Mouse (Mus musculus) skeletal muscle tissue, adult 2 months (tissue): ENCODE measurements around the gene St3gal4.

Experiments used
- DNase-seq: peaks from one replicate; pipeline ENCODE4 v3.0.0-alpha.2; 2012; ENCODE audit warnings: low read depth, low spot score

The St3gal4 gene

DNA sequence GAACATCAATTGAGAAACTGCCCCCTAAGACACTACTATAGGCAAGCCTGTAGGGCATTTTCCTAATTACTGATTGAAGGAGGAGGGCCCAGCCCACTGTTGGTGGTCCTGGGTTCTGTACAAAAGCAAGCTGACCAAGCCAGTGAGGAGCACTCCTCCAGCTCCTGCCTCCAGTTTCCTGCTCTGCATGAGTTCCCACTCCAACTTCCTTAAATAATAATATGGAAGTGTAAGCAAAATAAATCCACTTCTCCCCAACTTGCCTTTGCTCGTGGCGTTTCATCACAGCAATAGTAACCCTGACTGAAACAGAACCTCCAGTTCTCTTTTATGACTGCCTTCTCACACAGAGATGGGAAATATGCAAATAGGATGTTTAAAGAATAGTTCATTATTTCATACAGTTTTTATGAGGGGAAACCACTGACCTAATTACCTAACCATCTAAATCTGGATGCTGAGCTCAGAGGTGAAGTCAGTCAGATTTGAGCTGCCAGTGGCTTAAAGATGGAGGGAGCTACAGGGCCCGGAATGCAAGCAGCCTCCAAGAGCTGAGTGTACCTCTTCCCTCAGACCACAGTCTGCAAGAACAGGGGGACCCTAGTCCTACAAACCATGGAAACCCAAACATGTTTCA is 69.1 kb downstream of the St3gal4 start:
- DNase-seq = no peak

DNA sequence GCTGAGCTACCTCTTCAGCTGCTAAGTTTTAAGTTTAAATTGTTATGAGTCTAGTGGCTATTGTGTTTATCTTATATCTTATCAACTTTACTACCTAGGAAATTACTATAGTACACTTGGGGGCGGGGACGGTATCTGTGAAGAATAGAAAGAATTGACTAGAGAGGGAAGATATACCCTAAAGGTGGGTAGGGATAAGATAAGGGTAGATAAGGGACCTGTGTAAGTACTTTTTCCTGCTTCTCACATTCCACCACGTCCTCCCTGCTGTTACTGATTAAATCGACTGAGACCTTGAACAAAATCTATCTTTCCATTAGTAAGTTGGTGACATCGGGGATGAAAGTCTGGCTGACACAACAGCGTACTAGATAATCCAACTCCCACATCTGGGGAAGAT is 70.6 kb downstream of the St3gal4 start:
- no peak for DNase-seq

DNA sequence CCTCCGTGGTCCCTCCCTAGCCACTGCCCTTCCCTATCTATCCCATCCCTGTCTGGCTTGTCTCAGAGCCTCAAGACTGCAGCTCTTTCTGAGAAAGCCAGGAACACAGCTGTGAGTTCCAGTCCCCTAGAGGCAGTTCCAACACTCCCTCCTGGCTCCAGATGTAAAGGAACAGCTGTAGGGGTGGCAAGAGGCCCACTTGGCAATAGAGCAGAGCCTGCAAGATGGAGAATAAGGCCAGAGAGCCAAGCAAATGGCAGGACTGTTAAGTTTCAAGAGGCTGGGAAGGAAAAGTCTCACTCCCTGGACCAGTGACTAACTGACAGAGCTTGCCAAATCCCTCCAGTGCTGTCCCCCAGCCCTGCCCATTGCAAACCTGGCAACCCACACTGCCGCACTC is 73.3 kb downstream of the St3gal4 start:
- peak; percentile 92 for DNase-seq

GRCm38 (mm10) chr9:35045031-35045531 is 74.0 kb downstream of the St3gal4 start:
- peak; percentile 28 for DNase-seq

DNA sequence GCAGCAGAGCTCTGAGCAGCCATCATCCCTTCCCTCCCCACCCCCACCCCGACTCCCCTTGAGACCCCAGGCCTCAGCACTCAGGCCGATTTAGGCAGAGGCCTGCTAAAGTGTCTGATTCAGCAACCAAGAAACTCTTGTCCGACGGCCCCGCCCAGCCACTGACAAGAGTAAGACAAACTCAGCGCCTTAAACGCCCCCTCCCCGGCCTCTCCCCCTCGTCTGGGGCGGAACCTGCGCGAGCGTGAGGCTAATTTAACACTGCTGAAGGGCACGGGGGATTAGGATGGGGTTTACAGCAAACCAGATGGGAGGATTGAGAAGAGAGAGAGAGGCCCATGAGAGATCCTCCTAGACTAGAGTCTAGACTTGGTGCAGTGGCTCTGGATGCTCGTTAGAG is 74.6 kb downstream of the St3gal4 start:
- DNase-seq = no peak

GRCm38 (mm10) chr9:35043619-35044018 is 75.4 kb downstream of the St3gal4 start:
- no peak for DNase-seq

- peak; percentile 49 for DNase-seq
Measured at GRCm38 (mm10) chr9:35041493-35041892, 77.6 kb downstream of the St3gal4 start.

DNA sequence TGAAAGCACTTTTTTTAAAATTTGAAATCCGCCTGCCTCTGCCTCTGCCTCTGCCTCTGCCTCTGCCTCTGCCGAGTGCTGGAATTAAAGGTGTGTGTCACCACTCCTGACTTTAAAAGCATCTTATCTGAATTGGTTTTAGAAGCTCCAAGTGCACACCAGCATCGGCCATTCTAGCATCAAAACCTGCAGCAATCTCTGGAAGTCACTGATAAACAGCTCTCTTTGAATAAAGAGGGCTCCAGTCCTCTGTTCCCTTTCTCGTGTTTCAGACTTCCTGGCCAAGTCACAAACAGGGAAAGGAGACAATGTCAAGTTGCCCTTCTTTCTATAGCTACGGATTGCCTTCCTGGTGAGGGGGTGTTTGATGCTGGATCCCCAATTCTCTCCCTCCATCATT is 79.2 kb downstream of the St3gal4 start:
- no peak for DNase-seq

- peak; percentile 37 for DNase-seq
Measured at GRCm38 (mm10) chr9:35038922-35039586, 80.0 kb downstream of the St3gal4 start.

DNA sequence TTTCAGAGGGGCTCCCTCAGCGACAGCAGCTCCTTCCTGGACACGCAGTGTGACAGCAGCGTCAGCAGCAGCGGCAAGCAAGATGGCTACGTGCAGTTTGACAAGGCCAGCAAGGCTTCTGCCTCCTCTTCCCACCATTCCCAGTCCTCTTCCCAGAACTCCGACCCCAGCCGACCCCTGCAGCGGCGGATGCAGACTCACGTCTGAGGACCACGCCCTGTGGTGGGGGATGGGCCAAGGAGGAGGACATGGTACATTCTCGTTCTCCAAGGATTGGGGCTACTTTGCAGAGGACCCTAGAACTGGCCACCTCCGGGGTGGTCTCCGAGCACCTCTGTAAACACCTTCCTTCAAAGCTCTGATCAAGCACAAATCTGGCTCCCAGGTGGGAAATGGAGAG is 84.0 kb downstream of the St3gal4 start:
- no peak for DNase-seq

DNA sequence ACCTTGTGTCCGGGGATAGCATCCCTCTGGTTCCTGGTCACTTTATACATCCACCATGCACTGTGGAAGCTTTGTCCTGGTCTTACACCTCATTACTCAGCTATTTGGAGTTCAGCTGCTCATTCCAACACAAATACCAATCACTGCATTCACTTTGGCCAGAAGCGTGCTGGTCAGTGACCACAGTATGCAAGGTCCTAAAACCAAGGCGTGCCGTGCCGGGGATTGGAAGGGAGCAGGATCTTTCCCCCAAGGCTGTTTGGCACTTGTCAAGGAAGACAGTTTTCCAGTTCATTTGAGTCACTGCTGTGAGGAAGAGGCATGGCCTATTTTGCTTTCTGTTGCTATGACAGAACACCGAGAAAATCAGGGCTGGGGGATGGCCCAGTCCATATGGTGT is 86.6 kb downstream of the St3gal4 start:
- no peak for DNase-seq

GRCm38 (mm10) chr9:35030823-35031222 is 88.2 kb downstream of the St3gal4 start:
- peak; percentile 24 for DNase-seq

DNA sequence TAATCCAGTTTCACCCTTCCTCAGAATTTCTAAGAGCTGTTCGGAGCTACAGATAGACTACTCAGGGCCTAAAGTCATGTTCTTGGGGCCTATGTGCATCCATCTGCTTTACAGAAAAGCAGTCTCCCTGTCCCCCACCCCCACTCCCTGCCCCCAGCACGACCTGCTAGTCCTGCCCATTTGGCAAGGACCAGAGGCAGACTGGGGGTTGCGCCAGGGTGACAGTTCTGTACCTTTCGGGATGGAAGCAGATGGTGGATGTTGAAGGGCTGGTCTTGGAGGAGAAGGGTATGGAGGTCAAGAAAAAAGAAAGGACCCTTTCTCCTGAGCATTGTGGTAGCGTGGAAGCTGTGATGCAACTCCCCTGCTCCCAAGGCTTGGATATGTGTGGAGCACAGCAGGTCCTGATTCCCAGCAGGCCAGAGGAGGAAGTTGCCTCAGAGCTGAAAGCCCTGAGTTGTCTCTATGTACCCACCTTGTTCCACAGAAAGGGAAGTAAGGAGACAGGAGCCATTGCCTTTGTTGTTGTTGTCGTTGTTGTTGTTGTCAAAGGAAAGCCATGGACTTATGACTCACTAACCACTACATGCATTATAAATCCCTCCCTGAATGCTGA is 91.6 kb downstream of the St3gal4 start:
- no peak for DNase-seq

GRCm38 (mm10) chr9:35026897-35027311 is 92.2 kb downstream of the St3gal4 start:
- DNase-seq = peak; percentile 32

GRCm38 (mm10) chr9:35026311-35026710 is 92.8 kb downstream of the St3gal4 start:
- DNase-seq = no peak

DNA sequence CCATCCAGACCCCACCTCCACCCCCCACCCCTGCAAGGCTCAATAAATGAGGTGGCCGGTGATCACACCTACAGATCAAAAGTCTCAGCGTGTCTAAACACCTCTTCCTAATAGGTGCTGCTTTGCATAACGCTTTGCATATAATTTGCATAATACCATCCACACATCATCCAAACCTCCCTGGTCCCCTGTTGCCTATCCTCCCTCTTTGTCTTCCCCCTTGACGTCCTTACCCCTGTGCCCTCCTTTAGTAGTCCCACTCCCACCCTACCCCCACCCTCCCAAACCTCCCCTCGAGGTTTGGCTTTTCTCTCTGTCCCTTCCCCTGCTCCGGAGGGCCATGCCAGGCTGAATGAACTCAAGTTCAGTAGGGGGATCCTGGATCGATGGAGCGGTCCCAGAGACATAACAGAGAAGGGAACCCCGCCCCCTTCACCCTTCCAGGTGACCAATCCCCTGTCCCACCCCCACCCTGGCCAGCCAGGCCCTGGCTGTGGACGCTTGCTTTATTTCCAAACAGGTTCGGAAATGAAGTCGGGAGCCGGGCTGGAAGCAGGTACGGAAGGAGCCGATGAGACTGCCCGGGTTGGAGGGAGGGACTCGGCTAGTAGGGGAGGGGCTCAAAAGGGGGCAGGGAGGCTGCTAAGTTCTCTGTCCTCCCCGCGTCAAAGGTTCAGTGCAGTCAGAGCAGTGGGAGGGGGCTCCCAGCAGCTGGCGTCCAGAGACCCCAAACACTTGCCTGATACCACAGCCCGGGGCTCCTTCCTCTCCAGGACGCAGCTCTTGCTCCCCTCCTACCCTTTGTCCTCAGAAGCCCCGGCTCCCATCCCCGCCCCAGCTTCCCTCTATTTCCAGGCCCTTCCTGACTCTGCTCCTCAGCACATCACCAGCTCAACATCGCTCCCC is 94.2 kb downstream of the St3gal4 start:
- no peak for DNase-seq

DNA sequence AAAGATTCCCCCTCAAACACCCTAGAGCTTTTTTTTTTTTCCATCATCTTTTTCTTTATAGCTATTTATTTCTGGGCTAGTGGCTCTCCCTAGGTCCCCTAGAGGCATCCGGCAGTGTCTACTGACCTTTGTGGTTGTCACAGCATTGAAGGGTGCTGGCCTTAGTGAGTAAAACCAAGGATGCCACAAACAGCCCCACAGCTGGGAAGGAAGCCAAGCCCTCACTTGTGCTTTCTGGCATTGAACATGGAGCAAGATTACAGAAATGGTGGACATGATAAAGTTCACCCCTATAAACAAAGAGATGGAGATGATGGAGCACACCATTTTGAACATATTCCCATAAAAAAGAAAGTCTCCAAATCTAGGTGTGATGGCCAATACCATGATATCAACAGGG is 97.3 kb downstream of the St3gal4 start:
- no peak for DNase-seq

GRCm38 (mm10) chr9:35020015-35020653 is 98.9 kb downstream of the St3gal4 start:
- no peak for DNase-seq

DNA sequence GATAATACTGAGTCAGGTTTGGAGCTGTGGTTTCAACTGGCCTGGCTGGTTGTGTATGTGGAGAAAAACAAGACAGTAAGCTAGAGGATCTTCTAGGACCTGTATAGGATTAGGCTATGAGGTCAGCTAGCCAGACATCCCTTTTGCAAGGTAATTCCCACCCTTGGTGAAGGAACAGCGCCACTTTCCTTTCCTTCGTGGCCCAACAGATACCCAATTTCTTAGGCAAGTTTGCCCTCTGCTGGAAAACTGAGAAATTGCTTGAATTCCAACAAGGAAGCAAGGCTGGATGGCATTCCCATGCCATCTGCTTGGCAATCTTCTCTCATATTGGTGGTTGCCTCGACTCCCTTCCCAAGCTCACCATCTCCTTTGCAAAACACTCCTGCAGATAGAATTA is 99.7 kb downstream of the St3gal4 start:
- no peak for DNase-seq

GRCm38 (mm10) chr9:35018056-35018455 is 101.0 kb downstream of the St3gal4 start:
- no peak for DNase-seq

DNA sequence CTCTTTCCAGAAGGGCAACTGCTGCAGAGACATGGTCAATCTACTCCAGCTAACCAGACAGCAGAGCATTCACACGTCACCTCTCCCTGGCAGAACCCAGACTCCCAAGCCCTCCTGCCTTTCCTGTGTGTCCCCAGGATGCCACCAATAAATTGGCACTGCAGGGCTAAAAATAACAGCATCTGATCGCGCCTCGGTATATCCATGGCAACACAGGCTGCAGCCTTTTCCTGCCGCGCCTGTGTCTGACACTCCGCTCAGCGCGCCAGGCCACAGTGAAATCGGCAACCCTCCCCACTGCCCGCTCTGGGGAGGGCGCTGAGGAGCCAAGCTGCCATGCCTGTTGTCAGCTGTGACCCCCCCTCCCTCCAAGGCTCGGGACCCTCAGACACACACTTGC is 101.5 kb downstream of the St3gal4 start:
- no peak for DNase-seq
